20 mouse cellular contexts compared by ENCODE assay signal in the genomic region with DNA sequence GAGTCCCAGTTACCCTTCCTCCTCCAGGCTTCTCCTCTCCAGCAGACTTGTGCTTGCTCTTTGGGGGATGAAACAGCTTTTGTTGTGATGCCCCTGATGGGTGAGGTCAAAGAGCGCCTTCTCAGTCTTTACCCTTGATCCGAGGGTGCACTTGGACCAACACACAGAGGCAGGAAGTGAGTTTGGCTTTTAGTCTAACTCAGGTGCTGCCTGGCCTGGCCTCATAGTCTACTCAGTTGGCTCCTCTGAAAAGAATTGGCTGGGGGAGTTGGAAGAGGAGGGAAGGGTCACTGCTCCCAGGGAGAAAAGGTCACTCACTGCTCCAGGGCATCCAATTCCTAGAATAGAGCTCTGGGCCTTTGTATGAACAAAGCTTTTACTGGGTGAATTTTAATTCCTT. TPM values are rescaled to one million over a fixed set of nuclear protein-coding genes. Genes with fewer than 3 reads are reported as not detected.
A peak's percentile ranks its signal among the peaks of the same experiment; 100 is the strongest.
DNase-seq lines count a peak whose midpoint lies in the region; ATAC-seq and TF ChIP-seq lines count a peak whose summit lies in the region.
"Had no signal": no experiment of that assay in that cellular context is flagged by ENCODE, and none has a peak within 500 bp of the region (broad histone marks: within the 10 kb centered on the region; RNA-seq: fewer than 3 reads in every experiment).

No protein-coding gene starts in this region.

- H3K9ac ChIP-seq in forebrain, embryonic 11.5 days (ENCODE audit: low read length): no peak overlapping the region
- H3K9ac ChIP-seq in kidney, embryonic 14.5 days (ENCODE audit: low read depth, low read length): no peak overlapping the region
- H3K9ac ChIP-seq in midbrain, embryonic 15.5 days: no peak overlapping the region
- H3K9ac ChIP-seq: embryonic facial prominence, embryonic 15.5 days; limb, embryonic 15.5 days; liver, postnatal 0 days; neural tube, embryonic 15.5 days had no signal

- peaks cover 15% of the 10 kb centered on the region for H3K4me1 ChIP-seq in forebrain, embryonic 10.5 days
- H3K4me1 ChIP-seq in forebrain, embryonic 11.5 days (replicated peaks; ENCODE audit: control insufficient read depth, insufficient read depth, low read length): no peaks in the 10 kb centered on the region
- H3K4me1 ChIP-seq in kidney, embryonic 14.5 days (ENCODE audit: control insufficient read depth, insufficient read depth, low read length): no peaks in the 10 kb centered on the region
- H3K4me1 ChIP-seq in midbrain, embryonic 10.5 days: peaks cover 22% of the 10 kb centered on the region
- no peaks in the 10 kb centered on the region for H3K4me1 ChIP-seq in midbrain, embryonic 15.5 days
- no peaks in the 10 kb centered on the region for H3K4me1 ChIP-seq in lung, adult 2 months (ENCODE audit: control insufficient read depth, insufficient read depth, low read length)
- H3K4me1 ChIP-seq: embryonic facial prominence, embryonic 15.5 days; limb, embryonic 15.5 days; neural tube, embryonic 15.5 days had no signal

- peaks cover 85% of the 10 kb centered on the region for H3K36me3 ChIP-seq in forebrain, embryonic 10.5 days (replicated peaks)
- H3K36me3 ChIP-seq in forebrain, embryonic 11.5 days (ENCODE audit: control insufficient read depth, insufficient read depth, low read length): peaks cover 3% of the 10 kb centered on the region; the same call in 1 of the 2 replicates
- H3K36me3 ChIP-seq in kidney, embryonic 14.5 days (ENCODE audit: control insufficient read depth, insufficient read depth, low read length): peaks cover 77% of the 10 kb centered on the region
- peaks cover 92% of the 10 kb centered on the region for H3K36me3 ChIP-seq in midbrain, embryonic 10.5 days
- peaks cover 41% of the 10 kb centered on the region; the same call in 1 of the 2 replicates for H3K36me3 ChIP-seq in midbrain, embryonic 15.5 days (replicated peaks)

- WGBS in forebrain, embryonic 10.5 days: 33% methylated on average over 2 of the region's 2 CpGs
- WGBS in forebrain, embryonic 11.5 days: 38% methylated on average over 2 of the region's 2 CpGs
- 52% methylated on average over 2 of the region's 2 CpGs for WGBS in kidney, embryonic 14.5 days
- WGBS in midbrain, embryonic 10.5 days: 23% methylated on average over 2 of the region's 2 CpGs
- whole genome bisulfite sequencing in midbrain, embryonic 15.5 days: 28% methylated on average over 2 of the region's 2 CpGs
- 91% methylated on average over 2 of the region's 2 CpGs for WGBS in lung, adult 2 months

- no peak for DNase-seq in forebrain, embryonic 10.5 days (ENCODE audit: extremely low spot score, low spot score)
- no peak for DNase-seq in forebrain, embryonic 11.5 days (ENCODE audit: low spot score)
- peak; percentile 40 for DNase-seq in kidney, adult 18-20 months
- DNase-seq in midbrain, embryonic 10.5 days (ENCODE audit: low spot score): peak; percentile 40
- DNase-seq in lung, adult 2 months: no peak
- DNase-seq: adrenal gland, adult 2 months; cerebellum, adult 8-10 months; gastrocnemius, adult 2 months; liver, postnatal 0 days; lung, postnatal 14 days; right cerebral cortex, postnatal 25 days; thymus, adult 2 months had no signal

- H3K27me3 ChIP-seq in forebrain, embryonic 10.5 days (ENCODE audit: poor library complexity, severe bottlenecking): no peaks in the 10 kb centered on the region
- no peaks in the 10 kb centered on the region for H3K27me3 ChIP-seq in forebrain, embryonic 11.5 days (ENCODE audit: control insufficient read depth, insufficient read depth, low read length)
- H3K27me3 ChIP-seq in kidney, embryonic 14.5 days (ENCODE audit: control insufficient read depth, insufficient read depth, low read length): no peaks in the 10 kb centered on the region
- H3K27me3 ChIP-seq in midbrain, embryonic 10.5 days (ENCODE audit: low read depth, poor library complexity, severe bottlenecking): no peaks in the 10 kb centered on the region
- no peaks in the 10 kb centered on the region for H3K27me3 ChIP-seq in midbrain, embryonic 15.5 days (replicated peaks)
- H3K27me3 ChIP-seq: embryonic facial prominence, embryonic 15.5 days; limb, embryonic 15.5 days; neural tube, embryonic 15.5 days had no signal

- TF ChIP-seq CTCF in lung, adult 2 months (IDR thresholded peaks at IDR 0.05; ENCODE audit: insufficient read depth, low read length): no peak

- peak overlapping the region; percentile 15; the same call in 1 of the 2 replicates for H3K27ac ChIP-seq in forebrain, embryonic 10.5 days
- no peak overlapping the region for H3K27ac ChIP-seq in forebrain, embryonic 11.5 days (ENCODE audit: low read depth, low read length)
- H3K27ac ChIP-seq in kidney, embryonic 14.5 days (ENCODE audit: low read depth, low read length): no peak overlapping the region
- H3K27ac ChIP-seq in midbrain, embryonic 10.5 days (replicated peaks): peak overlapping the region; percentile 64
- no peak overlapping the region for H3K27ac ChIP-seq in midbrain, embryonic 15.5 days
- H3K27ac ChIP-seq: embryonic facial prominence, embryonic 15.5 days; gastrocnemius, adult 2 months; limb, embryonic 15.5 days; neural tube, embryonic 15.5 days had no signal

- no peak overlapping the region for H3K4me2 ChIP-seq in forebrain, embryonic 11.5 days (ENCODE audit: low read depth, low read length, severe bottlenecking)
- H3K4me2 ChIP-seq in kidney, embryonic 14.5 days (replicated peaks; ENCODE audit: low read depth, low read length): no peak overlapping the region
- H3K4me2 ChIP-seq in midbrain, embryonic 15.5 days: no peak overlapping the region
- H3K4me2 ChIP-seq: embryonic facial prominence, embryonic 15.5 days; limb, embryonic 15.5 days; neural tube, embryonic 15.5 days had no signal

- TF ChIP-seq POLR2A in lung, adult 2 months (IDR thresholded peaks at IDR 0.05; ENCODE audit: borderline replicate concordance, extremely low read depth, low read depth, low read length): no peak

- ATAC-seq in forebrain, embryonic 11.5 days (replicated peaks; ENCODE audit: low FRiP score): no peak
- ATAC-seq in kidney, embryonic 14.5 days (ENCODE audit: low FRiP score, low TSS enrichment): no peak
- ATAC-seq in midbrain, embryonic 15.5 days (replicated peaks): no peak
- no peak for ATAC-seq in megakaryocyte-erythroid progenitor cell, adult 5-6 weeks (replicated peaks; ENCODE audit: low FRiP score, low TSS enrichment, poor library complexity, severe bottlenecking)
- ATAC-seq: inflammation-experienced regulatory T-cells, adult 6 months; liver, postnatal 0 days; midbrain, embryonic 16.5 days had no signal

- no peaks in the 10 kb centered on the region for H3K9me3 ChIP-seq in forebrain, embryonic 10.5 days
- H3K9me3 ChIP-seq in forebrain, embryonic 11.5 days (ENCODE audit: control insufficient read depth, low read length): no peaks in the 10 kb centered on the region
- no peaks in the 10 kb centered on the region for H3K9me3 ChIP-seq in kidney, embryonic 14.5 days (ENCODE audit: control insufficient read depth, low read length)
- H3K9me3 ChIP-seq in midbrain, embryonic 10.5 days (replicated peaks): no peaks in the 10 kb centered on the region
- H3K9me3 ChIP-seq in midbrain, embryonic 15.5 days: no peaks in the 10 kb centered on the region
- H3K9me3 ChIP-seq: embryonic facial prominence, embryonic 15.5 days; limb, embryonic 15.5 days; neural tube, embryonic 15.5 days had no signal

- H3K4me3 ChIP-seq in forebrain, embryonic 10.5 days: no peak overlapping the region
- no peak overlapping the region for H3K4me3 ChIP-seq in forebrain, embryonic 11.5 days (ENCODE audit: low read depth, low read length)
- H3K4me3 ChIP-seq in kidney, embryonic 14.5 days (ENCODE audit: low read length): no peak overlapping the region
- no peak overlapping the region for H3K4me3 ChIP-seq in midbrain, embryonic 10.5 days
- H3K4me3 ChIP-seq in midbrain, embryonic 15.5 days: no peak overlapping the region
- no peak overlapping the region for H3K4me3 ChIP-seq in lung, adult 2 months (replicated peaks; ENCODE audit: extremely low read depth, low read depth, low read length)
- H3K4me3 ChIP-seq: embryonic facial prominence, embryonic 15.5 days; gastrocnemius, adult 2 months; limb, embryonic 15.5 days; neural tube, embryonic 15.5 days had no signal

RNA-seq across cellular contexts. Expression of gene Suclg1, which starts 16.6 kb away (rescaled TPM):
- 166 and 178 TPM in 2 replicates for polyA plus RNA-seq in forebrain, embryonic 10.5 days (2016; fragmentation: Nextera tagmentation; extraction: Ambion mirVana)
- polyA plus RNA-seq in forebrain, embryonic 11.5 days (2014; fragmentation: Nextera tagmentation; extraction: Ambion mirVana): 146 and 158 TPM in 2 replicates
- polyA plus RNA-seq in kidney, embryonic 14.5 days (2014; fragmentation: Nextera tagmentation; extraction: Ambion mirVana): 206 and 227 TPM in 2 replicates
- 170 and 176 TPM in 2 replicates for polyA plus RNA-seq in midbrain, embryonic 10.5 days (2016; fragmentation: Nextera tagmentation; extraction: Ambion mirVana)
- 125 and 131 TPM in 2 replicates for polyA plus RNA-seq in midbrain, embryonic 15.5 days (2015; fragmentation: Nextera tagmentation; extraction: Ambion mirVana)
- polyA plus RNA-seq in lung, adult 2 months (2012; rRNA removed): 40.4 and 66.9 TPM in 2 replicates
- total RNA-seq in megakaryocyte-erythroid progenitor cell, adult 5-6 weeks (2014; fragmentation: Nextera tagmentation): 99.3 and 99.9 TPM in 2 replicates
- 151 and 153 TPM in 2 replicates for total RNA-seq in megakaryocyte-erythroid progenitor cell, adult 5-6 weeks (2017)

RNA-seq across cellular contexts. Expression of gene Dnah6, which starts 43.4 kb away (rescaled TPM):
- polyA plus RNA-seq in forebrain, embryonic 10.5 days (2016; fragmentation: Nextera tagmentation; extraction: Ambion mirVana): 0.05 TPM in 2 replicates
- 0.04 and 0.08 TPM in 2 replicates for polyA plus RNA-seq in forebrain, embryonic 11.5 days (2014; fragmentation: Nextera tagmentation; extraction: Ambion mirVana)
- polyA plus RNA-seq in kidney, embryonic 14.5 days (2014; fragmentation: Nextera tagmentation; extraction: Ambion mirVana): 0.05 and 0.06 TPM in 2 replicates
- 0.04 and 0.05 TPM in 2 replicates for polyA plus RNA-seq in midbrain, embryonic 10.5 days (2016; fragmentation: Nextera tagmentation; extraction: Ambion mirVana)
- polyA plus RNA-seq in midbrain, embryonic 15.5 days (2015; fragmentation: Nextera tagmentation; extraction: Ambion mirVana): 0.28 and 0.31 TPM in 2 replicates
- polyA plus RNA-seq in lung, adult 2 months (2012; rRNA removed): 2.6 and 3.5 TPM in 2 replicates
- total RNA-seq in megakaryocyte-erythroid progenitor cell, adult 5-6 weeks (2014; fragmentation: Nextera tagmentation): not detected in 2 replicates
- 0.04 TPM in 1 of 2 replicates, not detected in the other for total RNA-seq in megakaryocyte-erythroid progenitor cell, adult 5-6 weeks (2017)

Comparison
In these comparisons a context has a peak if more than half of its experiments do, and no peak if none do; other contexts are left out.
1. H3K27ac ChIP-seq: peak in forebrain, embryonic 10.5 days (single experiment) and midbrain, embryonic 10.5 days (single experiment); none in forebrain, embryonic 11.5 days (single experiment), kidney, embryonic 14.5 days (single experiment) and midbrain, embryonic 15.5 days (single experiment).
2. DNase-seq: peak in kidney, adult 18-20 months (single experiment) and midbrain, embryonic 10.5 days (single experiment); none in forebrain, embryonic 10.5 days (single experiment), forebrain, embryonic 11.5 days (single experiment) and lung, adult 2 months (single experiment).